Mouse (Mus musculus) hindbrain, embryonic 13.5 days (tissue): ENCODE data around the gene Ftl1-ps1. TPM values are rescaled to one million over a fixed set of nuclear protein-coding genes. Genes with fewer than 3 reads are reported as not detected.

Experiments used
- microRNA counts: library from miRNA; unstranded; fragments of <30 nt; microRNA quantifications from one replicate; lab custom pipeline; 2016
- microRNA-seq: library from miRNA; unstranded; fragments of <30 nt; microRNA quantifications from one replicate; pipeline ENCODE4, GENCODE M21; 2016
- polyA plus RNA-seq: library from polyadenylated mRNA; unstranded; fragments of >200 nt; fragmentation: Nextera tagmentation; extraction: Ambion mirVana; gene quantifications from 2 replicates; pipeline ENCODE4 v1.2.1, GENCODE M21; 2015

Gene Ftl1-ps1
- polyA plus RNA-seq, 1 experiment from 2014 or later, result 109 TPM

MicroRNAs encoded within 50 kb of the gene (microRNA counts, 519-probe panel; counts per million panel counts)
- microRNA mmu-miR-692 (lab: Ali Mortazavi, UCI), result 51.3 counts per million

Small RNA genes lying within 50 kb of the gene (microRNA-seq; reads per million reads assigned to microRNA genes)
- gene Mir692-3, result not detected

Other genes with a start within 250 kb of the Ftl1-ps1 start
- gene Exoc3, start 191.0 kb upstream of the Ftl1-ps1 start, polyA plus RNA-seq, result 113 and 114 TPM in 2 replicates
- gene Ahrr, start 107.4 kb upstream of the Ftl1-ps1 start, polyA plus RNA-seq, result 0.49 and 0.61 TPM in 2 replicates
- gene Pdcd6, start 82.1 kb upstream of the Ftl1-ps1 start, polyA plus RNA-seq, result 119 and 123 TPM in 2 replicates
- gene Sdha, start 49.4 kb upstream of the Ftl1-ps1 start, polyA plus RNA-seq, result 202 and 213 TPM in 2 replicates
- gene Ccdc127, start 49.4 kb upstream of the Ftl1-ps1 start, polyA plus RNA-seq, result 50.7 and 50.9 TPM in 2 replicates
- not detected in 2 replicates for gene Lrrc14b, start 35.7 kb upstream of the Ftl1-ps1 start, polyA plus RNA-seq
- gene Zfp72, start 8.9 kb upstream of the Ftl1-ps1 start, polyA plus RNA-seq, result 5.8 and 6.5 TPM in 2 replicates
- gene Zfp825, start 94.3 kb downstream of the Ftl1-ps1 start, polyA plus RNA-seq, result 17.3 and 17.8 TPM in 2 replicates
- gene Erap1, start 239.9 kb downstream of the Ftl1-ps1 start, polyA plus RNA-seq, result 4.6 and 7.1 TPM in 2 replicates